Mouse (Mus musculus) small intestine, adult 2 months (tissue): ENCODE measurements at regions not wholly inside any gene's neighbourhood (a gene's known extent, or its start where the extent isn't known, plus 50 kb on each side); places are given as distances from the start of the nearest gene placed in this dataset.

Experiments
- CTCF ChIP-seq: fragments of 200-500 bp; IDR thresholded peaks from 2 replicates; pipeline ENCODE4 v1.5.1; 2012; ENCODE audit warnings: low read depth, mild to moderate bottlenecking, control low read depth, inconsistent platforms, low read length, moderate library complexity, mixed read lengths; ENCODE audit not compliant: insufficient replicate concordance, insufficient read length; ENCODE audit errors: extremely low read depth
- POLR2A ChIP-seq: fragments of 200-500 bp; IDR thresholded peaks from 2 replicates; pipeline ENCODE4 v1.6.1; 2012; ENCODE audit warnings: low read depth, mild to moderate bottlenecking, control low read depth, inconsistent platforms, low read length, moderate library complexity

DNA sequence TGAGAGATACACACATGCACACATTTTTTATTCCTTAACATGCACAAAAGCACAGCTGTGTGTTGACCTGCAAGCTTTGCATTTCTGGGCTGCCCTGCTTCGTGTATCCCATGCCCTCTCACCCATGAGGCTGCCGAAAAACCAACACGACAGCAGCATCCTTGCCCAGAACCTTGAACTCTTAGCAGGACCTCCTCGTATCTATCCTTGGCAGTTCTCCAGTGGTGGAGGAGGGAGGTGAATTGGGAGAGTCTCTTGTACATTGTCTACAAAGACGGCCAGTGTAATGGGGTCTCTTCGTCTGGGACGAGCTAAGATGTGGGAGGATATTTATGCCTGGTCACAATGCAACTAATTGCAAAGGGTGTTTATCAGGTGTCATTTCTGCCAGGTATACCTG lies 149.6 kb upstream of the Cadm1 start:
- TF ChIP-seq CTCF (no peak), POLR2A (no peak)
